Mouse (Mus musculus) intestine, embryonic 15.5 days (tissue): ENCODE measurements around the gene Dennd5b. TPM values are rescaled to one million over a fixed set of nuclear protein-coding genes. Genes with fewer than 3 reads are reported as not detected.
"Not testable (repeated sequence)": the region's sequence is repeated elsewhere in the genome, so short reads cannot be mapped to it uniquely, and the experiment has no call there.

ENCODE experiments used
- ATAC-seq: fragments of 200-750 bp; cut with Nextera tagmentation; 2 replicates; pipeline ENCODE4 v1.8.0; 2017; ENCODE audit warnings: moderate TSS enrichment, moderate library complexity
- H3K27ac ChIP-seq: fragments of 300-500 bp; sonication (generic); 2 replicates; pipeline ENCODE4 v1.5.1; 2015; ENCODE audit warnings: mild to moderate bottlenecking, inconsistent platforms
- H3K27me3 ChIP-seq: fragments of 300-500 bp; sonication (generic); replicated peaks from 2 replicates; pipeline ENCODE4 v1.6.1; 2015; ENCODE audit warnings: inconsistent platforms
- H3K36me3 ChIP-seq: fragments of 300-500 bp; sonication (generic); 2 replicates; pipeline ENCODE4 v1.6.1; 2015; ENCODE audit warnings: inconsistent platforms
- H3K4me1 ChIP-seq: fragments of 300-500 bp; sonication (generic); replicated peaks from 2 replicates; pipeline ENCODE4 v1.6.1; 2015; ENCODE audit warnings: inconsistent platforms
- H3K4me2 ChIP-seq: fragments of 300-500 bp; sonication (generic); replicated peaks from 2 replicates; pipeline ENCODE4 v1.6.1; 2015; ENCODE audit warnings: mild to moderate bottlenecking, inconsistent platforms
- H3K4me3 ChIP-seq: fragments of 300-500 bp; sonication (generic); replicated peaks from 2 replicates; pipeline ENCODE4 v1.5.1; 2015; ENCODE audit warnings: inconsistent platforms
- H3K9ac ChIP-seq: fragments of 300-500 bp; sonication (generic); 2 replicates; pipeline ENCODE4 v1.6.1; 2015; ENCODE audit warnings: inconsistent platforms
- H3K9me3 ChIP-seq: fragments of 300-500 bp; sonication (generic); 2 replicates; pipeline ENCODE4 v1.6.1; 2016; ENCODE audit warnings: inconsistent platforms
- WGBS: fragments of 180-500 bp; shearing (Covaris S2); methylation state at CpG from one replicate; pipeline ENCODE4 v1.1.7; 2015; 5-methylcytosine and 5-hydroxymethylcytosine counted together
- polyA plus RNA-seq: library from polyadenylated mRNA; unstranded; fragments of >200 nt; fragmentation: Nextera tagmentation; extraction: Ambion mirVana; gene quantifications from 2 replicates; pipeline ENCODE4 v1.2.1, GENCODE M21; 2015

The Dennd5b gene
- polyA plus RNA-seq, 1 experiment from 2014 or later, result 9.7 TPM

- no peaks in the 10 kb centered on the region for H3K27me3 ChIP-seq
- H3K9me3 ChIP-seq, result no peaks in the 10 kb centered on the region
- no peak overlapping the region for H3K4me2 ChIP-seq
- WGBS, result 39% methylated on average over 3 of the region's 3 CpGs
- no peak for ATAC-seq
- H3K27ac ChIP-seq, result no peak overlapping the region
- no peak overlapping the region for H3K4me3 ChIP-seq
- H3K4me1 ChIP-seq, result 0 out of 2 replicates have a peak, but pooled peaks cover 5% of the 10 kb centered on the region
- no peak overlapping the region for H3K9ac ChIP-seq
- H3K36me3 ChIP-seq, result no peaks in the 10 kb centered on the region
Measured at GRCm38 (mm10) chr6:149131111-149131510, 29.6 kb upstream of the Dennd5b start.

DNA sequence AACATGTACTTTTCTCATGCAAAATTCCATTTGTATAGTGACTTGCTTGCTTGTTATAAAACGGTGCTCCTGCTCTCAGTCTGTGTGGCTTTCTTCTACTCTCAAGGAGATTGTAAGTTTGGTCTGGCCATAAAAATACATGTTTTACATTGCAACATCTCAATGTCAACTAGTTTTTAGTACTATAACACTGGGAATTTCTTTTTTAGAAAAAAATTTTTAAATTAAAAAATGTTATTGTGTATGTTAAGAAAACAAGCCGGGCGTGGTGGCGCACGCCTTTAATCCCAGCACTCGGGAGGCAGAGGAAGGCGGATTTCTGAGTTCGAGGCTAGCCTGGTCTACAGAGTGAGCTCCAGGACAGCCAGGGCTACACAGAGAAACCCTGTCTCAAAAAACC lies 28.4 kb upstream of the Dennd5b start, which contains the start of gene Gm10203:
Gene Gm10203 (plus strand): TSS at position 301 of the 400 bp plus-strand sequence.
- 85% methylated on average over 8 of the region's 8 CpGs for WGBS
- H3K9ac ChIP-seq, H3K4me1 ChIP-seq, H3K27me3 ChIP-seq, H3K36me3 ChIP-seq, H3K9me3 ChIP-seq, H3K27ac ChIP-seq, H3K4me2 ChIP-seq, ATAC-seq, H3K4me3 ChIP-seq: not testable (repeated sequence)

DNA sequence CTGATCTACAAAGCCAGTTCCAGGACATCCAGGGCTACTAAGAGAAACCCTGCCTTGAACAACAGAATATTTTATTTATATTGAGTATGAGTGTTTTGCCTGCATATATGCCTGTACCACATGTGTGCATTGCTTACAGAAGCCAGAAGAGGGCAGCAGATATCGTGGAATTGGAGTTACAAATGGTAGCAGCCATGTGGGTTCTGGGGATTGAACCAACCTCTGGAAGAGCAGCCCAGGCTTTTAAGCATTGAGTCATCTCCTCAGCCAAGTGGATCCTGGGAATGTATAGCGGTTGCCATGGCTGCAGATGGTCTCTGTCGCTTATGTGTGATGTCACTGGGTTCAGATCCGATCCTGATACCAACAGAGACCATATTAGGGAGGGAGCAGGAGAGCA lies 25.2 kb upstream of the Dennd5b start:
- H3K4me2 ChIP-seq, result no peak overlapping the region
- H3K9me3 ChIP-seq, result no peaks in the 10 kb centered on the region
- no peaks in the 10 kb centered on the region for H3K36me3 ChIP-seq
- H3K4me3 ChIP-seq, result no peak overlapping the region
- H3K27me3 ChIP-seq, result no peaks in the 10 kb centered on the region
- no peak overlapping the region for H3K9ac ChIP-seq
- no peak overlapping the region for H3K27ac ChIP-seq
- WGBS, result 76% methylated on average over 4 of the region's 4 CpGs
- no peak for ATAC-seq
- no peaks in the 10 kb centered on the region for H3K4me1 ChIP-seq

- no peaks in the 10 kb centered on the region for H3K27me3 ChIP-seq
- no peak overlapping the region for H3K27ac ChIP-seq
- H3K36me3 ChIP-seq, result no peaks in the 10 kb centered on the region
- 77% methylated on average over 3 of the region's 3 CpGs for WGBS
- H3K9ac ChIP-seq, result no peak overlapping the region
- H3K9me3 ChIP-seq, result no peaks in the 10 kb centered on the region
- ATAC-seq, result no peak
- no peaks in the 10 kb centered on the region for H3K4me1 ChIP-seq
- no peak overlapping the region for H3K4me2 ChIP-seq
- H3K4me3 ChIP-seq, result no peak overlapping the region
Measured at GRCm38 (mm10) chr6:149123042-149123441, 21.6 kb upstream of the Dennd5b start.

DNA sequence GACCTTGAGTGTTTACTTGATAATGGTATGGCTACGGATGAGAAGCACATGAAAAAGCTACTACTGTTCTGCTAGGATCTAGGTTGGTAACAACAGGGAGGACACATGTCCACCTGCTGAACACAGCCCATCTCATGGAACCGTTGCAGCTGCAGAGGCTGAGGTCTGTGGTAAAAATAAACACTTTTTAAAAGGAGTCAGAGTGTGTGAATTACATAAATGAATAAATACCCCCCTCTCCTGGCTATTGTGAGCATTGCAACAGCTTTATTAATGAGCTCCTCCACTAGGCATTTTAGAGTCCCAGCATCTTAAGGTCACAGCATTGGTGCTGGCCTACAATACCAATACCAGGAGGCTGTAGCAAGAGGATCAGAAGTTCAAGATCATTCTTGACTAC lies 18.4 kb upstream of the Dennd5b start:
- no peaks in the 10 kb centered on the region for H3K36me3 ChIP-seq
- 15% methylated on average over 2 of the region's 2 CpGs for WGBS
- peak; percentile 66 for ATAC-seq
- H3K4me1 ChIP-seq, result no peaks in the 10 kb centered on the region
- peak overlapping the region; percentile 54 for H3K27ac ChIP-seq
- no peak overlapping the region for H3K4me3 ChIP-seq
- H3K9me3 ChIP-seq, result no peaks in the 10 kb centered on the region
- H3K9ac ChIP-seq, result no peak overlapping the region
- H3K27me3 ChIP-seq, result no peaks in the 10 kb centered on the region
- no peak overlapping the region for H3K4me2 ChIP-seq

DNA sequence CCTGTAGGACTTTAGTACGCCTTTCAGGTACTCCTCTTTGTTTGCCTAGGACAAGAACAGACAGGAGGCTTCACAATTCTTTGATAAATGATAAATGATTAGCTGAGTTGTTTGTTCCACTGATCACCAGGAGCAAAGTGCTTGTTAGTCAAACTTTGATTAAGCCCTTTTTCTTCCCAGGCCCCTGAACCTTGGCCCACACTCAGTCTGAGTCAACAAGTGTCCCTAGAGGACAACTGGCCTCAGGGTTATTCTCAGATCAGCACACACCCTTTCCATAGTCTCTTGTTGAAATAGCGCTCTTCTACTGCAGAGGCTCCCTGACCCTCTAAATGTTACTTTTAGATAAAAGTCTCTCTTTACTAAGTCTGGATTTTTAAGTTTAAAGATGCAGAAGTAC lies 17.5 kb upstream of the Dennd5b start:
- WGBS, result 42% methylated on average over 2 of the region's 2 CpGs
- Histone ChIP-seq H3K4me3 (no peak overlapping the region), H3K36me3 (no peaks in the 10 kb centered on the region), H3K4me2 (no peak overlapping the region), H3K4me1 (no peaks in the 10 kb centered on the region), H3K27ac (no peak overlapping the region), H3K9me3 (no peaks in the 10 kb centered on the region), H3K27me3 (no peaks in the 10 kb centered on the region), H3K9ac (no peak overlapping the region)
- peak; percentile 95 for ATAC-seq

- H3K27ac ChIP-seq, result no peak overlapping the region
- ATAC-seq, result no peak
- no peak overlapping the region for H3K4me3 ChIP-seq
- H3K36me3 ChIP-seq, result no peaks in the 10 kb centered on the region
- no peaks in the 10 kb centered on the region for H3K4me1 ChIP-seq
- no peak overlapping the region for H3K4me2 ChIP-seq
- no peaks in the 10 kb centered on the region for H3K9me3 ChIP-seq
- H3K9ac ChIP-seq, result no peak overlapping the region
- H3K27me3 ChIP-seq, result no peaks in the 10 kb centered on the region
Measured at GRCm38 (mm10) chr6:149116992-149117391, 15.5 kb upstream of the Dennd5b start.

DNA sequence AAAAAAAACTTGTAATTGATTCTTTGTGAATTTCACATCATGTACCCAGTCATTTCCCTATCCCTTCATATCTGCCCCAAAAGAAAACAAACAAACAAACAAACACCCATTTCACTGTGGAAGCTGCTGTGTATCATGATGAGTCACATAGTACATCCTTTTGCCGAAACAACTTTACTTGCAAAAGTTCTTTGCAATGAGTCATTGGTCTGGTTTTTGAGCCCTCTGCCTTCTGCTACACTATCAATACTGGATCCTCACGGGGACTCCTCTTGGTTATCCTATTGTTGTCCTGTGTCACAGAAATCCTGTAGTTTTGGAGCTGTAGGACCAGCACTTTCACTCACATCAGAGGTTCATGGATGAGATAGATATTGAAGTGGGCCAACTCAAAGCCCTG lies 7.4 kb upstream of the Dennd5b start:
- Histone ChIP-seq H3K4me2 (no peak overlapping the region), H3K9ac (no peak overlapping the region), H3K27me3 (no peaks in the 10 kb centered on the region), H3K27ac (no peak overlapping the region), H3K36me3 (no peaks in the 10 kb centered on the region), H3K9me3 (no peaks in the 10 kb centered on the region), H3K4me1 (no peaks in the 10 kb centered on the region), H3K4me3 (no peak overlapping the region)
- no peak for ATAC-seq
- WGBS, result 83% methylated on average over 2 of the region's 2 CpGs

GRCm38 (mm10) chr6:149107615-149108014 lies 6.1 kb upstream of the Dennd5b start:
- Histone ChIP-seq H3K36me3 (no peaks in the 10 kb centered on the region), H3K4me2 (no peak overlapping the region), H3K27ac (no peak overlapping the region), H3K9ac (no peak overlapping the region), H3K4me3 (no peak overlapping the region), H3K4me1 (no peaks in the 10 kb centered on the region), H3K9me3 (no peaks in the 10 kb centered on the region), H3K27me3 (no peaks in the 10 kb centered on the region)
- WGBS, result 78% methylated on average over 3 of the region's 3 CpGs
- ATAC-seq, result no peak

DNA sequence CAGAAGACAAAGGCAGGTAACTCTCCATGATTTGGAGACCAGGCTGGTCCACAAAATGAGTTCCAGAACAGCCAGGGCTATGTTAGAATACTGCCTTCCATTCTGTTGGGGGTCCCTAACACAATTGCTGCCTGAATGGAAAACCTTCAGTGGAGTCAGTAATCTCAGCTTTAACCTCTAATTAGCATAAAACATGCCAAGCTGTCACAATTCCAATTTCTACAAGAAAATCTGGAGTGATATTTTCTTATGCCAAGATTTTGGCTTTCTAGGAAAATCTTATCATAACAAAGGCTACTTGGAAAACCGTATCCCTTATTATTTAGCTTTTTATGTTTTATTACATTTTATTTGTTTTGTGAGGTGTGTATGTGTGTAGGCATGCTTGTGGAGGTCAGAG lies 2.0 kb upstream of the Dennd5b start:
- Histone ChIP-seq H3K4me1 (no peaks in the 10 kb centered on the region), H3K4me3 (no peak overlapping the region), H3K9me3 (no peaks in the 10 kb centered on the region), H3K27ac (no peak overlapping the region), H3K27me3 (no peaks in the 10 kb centered on the region), H3K4me2 (no peak overlapping the region), H3K9ac (no peak overlapping the region), H3K36me3 (no peaks in the 10 kb centered on the region)
- 76% methylated on average over 1 of the region's 1 CpGs for WGBS
- ATAC-seq, result no peak

DNA sequence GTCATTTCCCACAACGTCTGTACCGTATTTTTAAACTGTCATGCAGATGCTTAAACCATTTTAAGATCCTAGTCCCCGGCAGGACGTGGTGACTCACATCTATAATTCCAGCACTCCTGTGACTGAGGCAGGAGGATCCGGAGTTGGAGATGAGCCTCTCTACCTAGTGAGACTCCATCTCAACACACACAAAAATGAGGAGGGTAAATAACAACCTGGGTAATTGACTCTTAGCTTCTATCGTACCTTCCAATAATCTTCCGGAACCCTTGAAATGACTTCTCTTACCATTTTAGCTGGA lies 413 bp upstream of the Dennd5b start:
- no peaks in the 10 kb centered on the region for H3K9me3 ChIP-seq
- H3K27ac ChIP-seq, result peak overlapping the region; percentile 98
- H3K9ac ChIP-seq, result peak overlapping the region; percentile 93
- H3K4me3 ChIP-seq, result peak overlapping the region; percentile 95
- no peaks in the 10 kb centered on the region for H3K36me3 ChIP-seq
- ATAC-seq, result no peak; the same call in 1 of the 2 replicates
- 9% methylated on average over 7 of the region's 7 CpGs for WGBS
- H3K27me3 ChIP-seq, result no peaks in the 10 kb centered on the region
- no peaks in the 10 kb centered on the region for H3K4me1 ChIP-seq
- peak overlapping the region; percentile 75 for H3K4me2 ChIP-seq

- peak overlapping the region; percentile 93 for H3K9ac ChIP-seq
- H3K4me1 ChIP-seq, result no peaks in the 10 kb centered on the region
- peak; percentile 49 for ATAC-seq
- H3K27me3 ChIP-seq, result no peaks in the 10 kb centered on the region
- H3K4me2 ChIP-seq, result peak overlapping the region; percentile 75
- peak overlapping the region; percentile 98 for H3K27ac ChIP-seq
- H3K36me3 ChIP-seq, result no peaks in the 10 kb centered on the region
- peak overlapping the region; percentile 95 for H3K4me3 ChIP-seq
- WGBS, result under 1% methylated on average over 52 of the region's 52 CpGs
- no peaks in the 10 kb centered on the region for H3K9me3 ChIP-seq
Measured at GRCm38 (mm10) chr6:149100174-149101075, 1.1 kb downstream of the Dennd5b start.

DNA sequence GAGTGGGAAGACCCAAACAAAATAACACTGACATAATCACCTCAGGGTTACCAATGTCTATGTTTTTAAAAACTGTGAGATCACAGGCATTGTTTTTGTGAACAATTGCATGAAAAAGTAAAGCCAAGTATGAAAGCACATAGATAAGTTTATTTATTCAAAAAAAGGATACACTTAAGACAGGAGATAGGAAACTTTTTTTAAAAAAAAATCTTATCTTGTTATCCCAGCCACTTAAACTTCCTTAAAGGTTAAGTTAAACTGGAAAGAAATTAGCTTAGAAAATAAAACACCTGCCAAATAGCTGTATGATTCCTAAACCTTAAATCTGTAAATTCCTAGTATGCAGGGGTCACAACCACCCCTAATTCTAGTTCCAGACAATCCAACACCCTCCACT lies 2.5 kb downstream of the Dennd5b start:
- no peak for ATAC-seq
- Histone ChIP-seq H3K4me1 (no peaks in the 10 kb centered on the region), H3K4me2 (peak overlapping the region; percentile 22; the same call in 1 of the 2 replicates), H3K27me3 (no peaks in the 10 kb centered on the region), H3K9ac (no peak overlapping the region), H3K9me3 (no peaks in the 10 kb centered on the region), H3K27ac (no peak overlapping the region), H3K4me3 (no peak overlapping the region), H3K36me3 (no peaks in the 10 kb centered on the region)
